Mouse (Mus musculus): ENCODE measurements around the gene Htra1.

The Htra1 gene

GRCm38 (mm10) chr7:131001976-131002726 is 66.2 kb downstream of the Htra1 start:
- in situ Hi-C loops (cut with MboI, MseI), result no loop called here

GRCm38 (mm10) chr7:131004071-131004470 is 68.2 kb downstream of the Htra1 start:
- in situ Hi-C loops (cut with MboI, MseI), result no loop called here

- in situ Hi-C loops (cut with MboI, MseI), result no loop called here
Measured at GRCm38 (mm10) chr7:131007221-131007620, 71.3 kb downstream of the Htra1 start.

GRCm38 (mm10) chr7:131009178-131009577 is 73.3 kb downstream of the Htra1 start:
- in situ Hi-C loops (cut with MboI, MseI), result no loop called here

- in situ Hi-C loops (cut with MboI, MseI), result no loop called here
Measured at GRCm38 (mm10) chr7:131011901-131012300, 76.0 kb downstream of the Htra1 start.

GRCm38 (mm10) chr7:131019181-131019580 is 83.3 kb downstream of the Htra1 start:
- in situ Hi-C loops (cut with MboI, MseI), result no loop called here

GRCm38 (mm10) chr7:131024807-131025206 is 88.9 kb downstream of the Htra1 start:
- in situ Hi-C loops (cut with MboI, MseI), result no loop called here

GRCm38 (mm10) chr7:131027557-131027956 is 91.6 kb downstream of the Htra1 start:
- in situ Hi-C loops (cut with MboI, MseI), result no loop called here

- in situ Hi-C loops (cut with MboI, MseI), result no loop called here
Measured at GRCm38 (mm10) chr7:131031755-131032154, 95.8 kb downstream of the Htra1 start, which contains the start of gene Dmbt1. TSS of gene Dmbt1 (plus strand) at chr7:131032053.
